Mouse (Mus musculus) ovary, adult 10 weeks (tissue): ENCODE results near the gene Cdh18. TPM values are rescaled to one million over a fixed set of nuclear protein-coding genes. Genes with fewer than 3 reads are reported as not detected.

Experiments used
- polyA plus RNA-seq: library from polyadenylated mRNA; stranded (reverse); fragments of 350-450 nt; fragmentation: Illumina TruSeq; extraction: RNeasy Lipid Tissue Mini Kit (QIAGEN cat#74804); gene quantifications from one replicate; pipeline ENCODE4 v1.2.3, GENCODE M21; 2014

Gene Cdh18
- polyA plus RNA-seq: 0.31 TPM

DNA sequence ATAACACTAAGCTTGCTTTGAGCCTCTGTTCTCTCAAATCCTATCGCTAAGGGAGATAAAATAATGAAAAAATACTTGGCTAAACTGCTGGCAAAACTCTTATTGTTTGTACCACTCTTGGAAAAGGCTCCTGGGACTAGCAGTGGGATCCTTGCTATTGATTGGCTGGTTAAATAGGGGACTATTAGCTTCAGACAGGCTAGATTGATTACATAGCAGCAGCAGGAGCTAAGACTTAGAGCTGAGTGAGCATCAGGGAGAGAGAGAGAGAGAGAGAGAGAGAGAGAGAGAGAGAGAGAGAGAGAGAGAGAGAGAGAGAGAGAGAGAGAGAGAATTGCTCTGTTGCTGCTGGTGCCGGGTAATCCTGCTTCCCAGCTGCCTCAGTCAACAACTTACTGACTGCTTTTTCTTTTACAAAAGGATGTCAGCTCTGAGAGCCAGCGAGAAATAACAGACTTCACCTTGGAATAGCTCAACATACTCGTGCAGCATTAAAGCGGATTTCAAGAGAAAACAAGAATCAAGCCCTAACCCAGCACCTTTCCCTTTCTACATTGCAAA is at the start of gene Cdh18:
Gene Cdh18 (plus strand): TSS at position 312 of the 561 bp plus-strand sequence.

